Mouse (Mus musculus) spleen, embryonic (tissue): ENCODE measurements at regions not wholly inside any gene's neighbourhood (a gene's known extent, or its start where the extent isn't known, plus 50 kb on each side); places are given as distances from the start of the nearest gene placed in this dataset.
"Not testable (repeated sequence)": the region's sequence is repeated elsewhere in the genome, so short reads cannot be mapped to it uniquely, and the experiment has no call there.

ENCODE experiments used
- CTCF ChIA-PET: fragments of 350-600 bp; sonication (Branson Sonifier 250); formaldehyde crosslinking; loops from one replicate; lab custom pipeline; 2022; lab: Charles Lee

- CTCF ChIA-PET: not testable (repeated sequence)
Measured at GRCm38 (mm10) chr6:22789731-22790130, 85.6 kb upstream of the Ptprz1 start.

GRCm38 (mm10) chr6:22791801-22792200 lies 83.5 kb upstream of the Ptprz1 start:
- CTCF ChIA-PET: no interaction called here

GRCm38 (mm10) chr6:22792601-22793000 lies 82.7 kb upstream of the Ptprz1 start:
- CTCF ChIA-PET: interaction anchor here (0.6 kb wide), 1 partner anchor 429 kb away, joined by 10 read pairs; no protein-coding TSS in a partner anchor

- CTCF ChIA-PET: no interaction called here
Measured at GRCm38 (mm10) chr6:22794071-22794721, 81.1 kb upstream of the Ptprz1 start.

DNA sequence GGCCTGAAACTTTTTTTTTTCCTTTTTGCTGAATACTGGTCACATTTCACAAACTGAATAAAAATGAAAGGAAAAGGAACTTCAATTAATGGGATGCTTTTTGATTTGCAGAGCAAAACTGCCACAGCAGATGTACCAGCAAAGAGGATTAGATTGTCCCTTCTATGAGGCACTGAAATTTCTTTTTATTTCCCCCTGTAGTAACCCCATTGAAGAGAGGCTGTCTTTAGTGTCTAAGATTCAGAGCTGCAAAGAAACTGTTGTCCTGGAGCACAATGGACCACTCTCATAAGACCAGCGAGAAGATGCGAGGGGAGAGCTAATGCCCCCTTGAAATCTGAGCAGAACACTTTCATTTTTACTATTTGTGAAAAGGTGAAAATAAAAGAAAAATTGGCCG lies 80.5 kb upstream of the Ptprz1 start:
- CTCF ChIA-PET: no interaction called here

GRCm38 (mm10) chr6:22795291-22795860 lies 79.9 kb upstream of the Ptprz1 start:
- CTCF ChIA-PET: no interaction called here

DNA sequence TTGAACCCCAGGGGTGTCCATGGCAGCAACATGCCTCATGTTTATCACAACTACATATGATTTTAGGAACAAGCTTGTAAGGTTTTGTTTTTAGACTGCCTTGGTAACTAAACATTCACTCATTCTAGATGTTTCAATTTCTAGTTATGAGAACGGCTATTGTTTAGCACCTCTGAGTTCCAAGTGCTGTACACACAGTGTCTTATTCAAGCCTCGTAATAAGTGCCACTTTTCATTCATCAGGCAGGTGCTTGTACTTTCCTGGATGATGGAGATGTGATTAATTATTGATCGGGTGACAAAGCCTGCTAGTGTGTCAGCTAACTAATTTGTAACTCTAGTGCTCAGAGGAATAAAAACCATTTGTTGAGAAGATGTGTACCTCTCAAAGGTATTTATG lies 73.4 kb upstream of the Ptprz1 start:
- CTCF ChIA-PET: no interaction called here

- CTCF ChIA-PET: no interaction called here
Measured at GRCm38 (mm10) chr6:22802399-22803092, 72.8 kb upstream of the Ptprz1 start.

- CTCF ChIA-PET: no interaction called here
Measured at GRCm38 (mm10) chr6:22803886-22804285, 71.4 kb upstream of the Ptprz1 start.

DNA sequence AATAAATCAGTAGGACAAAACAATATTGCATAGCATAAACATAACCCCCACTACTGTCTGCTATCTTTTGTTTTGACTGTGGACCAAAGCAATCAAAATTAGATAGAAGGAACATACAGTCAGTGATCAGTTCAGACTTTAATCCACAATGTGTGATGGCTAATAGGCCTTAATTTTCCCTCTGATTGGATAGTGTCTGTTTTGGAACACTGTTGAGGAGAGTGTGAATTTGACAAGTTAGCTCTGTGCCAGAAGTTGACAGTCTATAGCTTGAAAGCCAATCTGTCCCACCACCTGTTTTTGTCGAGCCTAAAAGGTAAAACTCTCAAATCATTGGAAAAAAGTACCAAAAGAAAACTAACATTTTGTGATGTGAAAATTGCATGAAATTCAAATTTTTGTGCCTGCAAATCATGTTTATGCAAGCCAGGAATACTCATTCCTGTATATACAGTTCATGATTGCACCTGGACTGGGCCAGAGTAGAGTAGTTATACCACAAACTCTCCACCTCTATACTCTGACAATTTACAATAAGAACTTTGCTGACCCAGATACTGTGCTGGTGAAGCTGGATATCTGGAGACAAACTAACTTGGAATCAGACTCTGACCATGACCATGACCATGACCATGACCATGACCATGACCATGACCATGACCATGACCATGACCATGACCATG lies 50.1 kb upstream of the Ptprz1 start:
- CTCF ChIA-PET: no interaction called here
